Mouse (Mus musculus) brown adipose tissue, adult 24 weeks (tissue): ENCODE measurements around the gene Bend6. TPM values are rescaled to one million over a fixed set of nuclear protein-coding genes. Genes with fewer than 3 reads are reported as not detected.

Experiments used
- polyA plus RNA-seq: library from polyadenylated mRNA; stranded (reverse); fragments of >200 nt; gene quantifications from 2 replicates; pipeline ENCODE4 v1.2.4, GENCODE M21; 2012; ENCODE audit not compliant: missing spikeins, insufficient read depth, insufficient read length

The Bend6 gene
- polyA plus RNA-seq, 1 experiment: not detected

Other genes with a start within 250 kb of the Bend6 start
- 2.6 and 2.7 TPM in 2 replicates for gene Prim2, start 238.0 kb downstream of the Bend6 start, polyA plus RNA-seq
- 3.8 and 6.1 TPM in 2 replicates for gene Rab23, start 187.9 kb downstream of the Bend6 start, polyA plus RNA-seq
- 6.3 and 11.9 TPM in 2 replicates for gene Bag2, start 150.0 kb downstream of the Bend6 start, polyA plus RNA-seq
- 6.2 and 10.5 TPM in 2 replicates for gene Zfp451, start 93.2 kb downstream of the Bend6 start, polyA plus RNA-seq
- gene Dst, start 409 bp upstream of the Bend6 start, polyA plus RNA-seq: 42.7 and 56.1 TPM in 2 replicates